Mouse (Mus musculus): ENCODE measurements around the gene Ralgps1. TPM values are rescaled to one million over a fixed set of nuclear protein-coding genes. Genes with fewer than 3 reads are reported as not detected.
"Not testable (repeated sequence)": the region's sequence is repeated elsewhere in the genome, so short reads cannot be mapped to it uniquely, and the experiment has no call there.

Gene Ralgps1
- polyA plus RNA-seq, 1 experiment, result 66.0 TPM

DNA sequence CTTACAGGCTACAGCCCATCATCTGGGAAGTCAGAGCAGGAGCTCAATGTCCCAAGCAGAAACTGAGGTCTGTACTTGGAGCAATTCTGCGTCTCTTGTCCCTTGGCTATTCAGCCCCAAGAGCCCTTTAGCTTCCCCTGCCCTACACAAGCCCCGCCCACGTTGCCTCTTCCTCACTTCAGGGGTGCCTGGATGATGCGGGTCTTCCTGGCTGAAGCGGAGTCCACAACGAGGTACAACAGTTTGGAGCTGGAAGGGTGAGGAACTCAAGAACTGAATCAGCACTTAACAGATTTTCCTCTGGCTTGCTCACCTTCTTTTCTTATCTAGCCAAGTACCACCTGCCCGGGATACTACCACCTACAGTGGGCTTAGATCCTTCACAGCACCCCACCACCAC lies 239.0 kb downstream of the Ralgps1 start:
- Histone ChIP-seq H3K27ac (ENCODE audit: insufficient read depth, low read length) (no peak overlapping the region), H3K4me1 (ENCODE audit: control insufficient read depth, insufficient read depth, low read length) (peaks cover 5% of the 10 kb centered on the region), H3K4me3 (ENCODE audit: insufficient read depth, low read length) (no peak overlapping the region)
- no peak for TF ChIP-seq POLR2A (IDR thresholded peaks at IDR 0.05; ENCODE audit: extremely low read depth, insufficient read depth, low read length)
- no peak for TF ChIP-seq CTCF (IDR thresholded peaks at IDR 0.05; ENCODE audit: extremely low read depth, insufficient read depth, low read length)

DNA sequence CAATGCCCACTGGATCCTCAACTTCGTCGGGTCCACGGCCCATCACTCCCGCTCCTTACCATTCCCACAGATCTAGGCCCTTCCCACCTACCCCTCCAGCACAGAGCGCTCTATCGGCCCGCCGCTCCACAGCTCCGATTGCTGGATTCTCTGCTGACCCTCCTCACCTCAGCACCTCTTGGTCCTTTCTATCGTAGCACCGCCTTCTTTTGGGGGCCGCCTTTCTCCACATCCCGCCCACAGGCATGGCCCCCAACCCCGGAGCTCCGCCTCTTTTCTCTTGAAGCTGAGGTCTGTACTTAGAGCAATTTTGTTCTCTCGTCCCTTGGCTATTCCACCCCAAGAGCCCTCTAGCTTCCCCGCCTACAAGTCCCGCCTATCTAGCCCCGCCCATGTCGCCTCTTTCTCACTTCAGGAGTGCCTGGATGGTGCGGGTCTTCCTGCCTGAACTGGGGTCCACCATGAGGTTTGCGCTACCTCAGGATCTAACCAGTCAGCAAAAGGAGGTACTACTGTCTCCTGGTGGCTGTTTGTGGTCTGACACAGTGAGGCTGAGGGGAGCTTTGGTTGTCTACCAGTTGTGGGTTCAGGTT lies 239.7 kb downstream of the Ralgps1 start, which contains the start of gene Garnl3:
Gene Garnl3, minus strand, starts transcription at position 155 of the 593 bp plus-strand sequence.
- TF ChIP-seq POLR2A (IDR thresholded peaks at IDR 0.05; ENCODE audit: extremely low read depth, insufficient read depth, low read length) (0 out of 2 replicates have a peak, but pooled peaks have one; percentile 10), CTCF (IDR thresholded peaks at IDR 0.05; ENCODE audit: extremely low read depth, insufficient read depth, low read length) (peak; percentile 66)
- H3K27ac ChIP-seq (ENCODE audit: insufficient read depth, low read length), result no peak within 1 kb of the TSS
- peaks cover 5% of the 10 kb centered on the region for H3K4me1 ChIP-seq (ENCODE audit: control insufficient read depth, insufficient read depth, low read length)
- H3K4me3 ChIP-seq (ENCODE audit: insufficient read depth, low read length), result peak within 1 kb of the TSS; percentile 45

DNA sequence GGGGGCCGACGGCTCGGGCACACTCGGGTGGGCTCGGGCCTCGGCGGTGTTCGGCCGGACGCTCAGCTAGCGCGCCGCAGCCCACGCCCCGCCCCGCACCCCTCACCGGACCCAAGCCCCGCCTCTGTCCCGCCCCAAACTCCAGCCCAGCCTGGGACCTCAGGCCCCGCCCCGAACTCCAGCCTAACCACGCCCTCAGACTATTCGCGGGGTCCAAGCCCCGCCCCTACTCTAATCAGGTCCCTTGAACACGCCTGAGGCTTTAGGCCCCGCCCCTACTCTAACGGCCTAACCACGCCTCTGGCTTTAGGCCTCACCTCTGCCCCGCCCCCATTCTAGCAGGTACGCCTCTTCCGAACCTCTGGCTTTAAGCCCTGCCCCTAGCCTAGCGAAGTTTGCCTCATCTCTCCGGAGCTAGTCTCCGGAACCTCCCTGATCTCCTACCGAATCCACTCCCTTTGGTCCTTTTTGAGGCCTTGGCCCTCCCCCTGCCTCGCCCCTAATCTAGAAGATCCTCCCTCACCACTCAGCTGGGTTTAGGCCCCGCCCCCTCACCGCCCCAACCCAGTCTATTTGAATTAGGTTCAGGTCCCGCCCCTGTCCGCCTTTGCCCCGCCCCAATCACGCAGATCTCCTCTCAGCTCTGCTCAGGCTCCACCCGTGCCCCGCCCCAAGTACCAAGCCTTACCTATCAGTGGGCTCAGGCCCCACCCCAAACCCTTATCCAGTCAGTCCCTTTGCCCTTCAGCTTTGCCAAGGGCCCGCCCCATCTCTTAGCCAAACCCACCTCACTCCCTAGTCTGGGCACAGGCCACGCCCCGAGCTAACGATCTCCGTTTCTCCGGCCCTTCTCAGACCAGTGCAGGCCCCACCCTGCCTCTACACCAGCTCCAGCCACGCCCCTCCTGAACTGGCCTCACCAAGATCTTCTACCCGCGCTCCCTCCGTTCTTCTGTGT lies 240.5 kb downstream of the Ralgps1 start:
- TF ChIP-seq POLR2A (IDR thresholded peaks at IDR 0.05; ENCODE audit: extremely low read depth, insufficient read depth, low read length) (peak; percentile 35; the same call in 1 of the 2 replicates), CTCF (IDR thresholded peaks at IDR 0.05; ENCODE audit: extremely low read depth, insufficient read depth, low read length) (no peak)
- Histone ChIP-seq H3K4me1 (ENCODE audit: control insufficient read depth, insufficient read depth, low read length) (peaks cover 5% of the 10 kb centered on the region), H3K27ac (ENCODE audit: insufficient read depth, low read length) (no peak overlapping the region), H3K4me3 (ENCODE audit: insufficient read depth, low read length) (peak overlapping the region; percentile 45)

DNA sequence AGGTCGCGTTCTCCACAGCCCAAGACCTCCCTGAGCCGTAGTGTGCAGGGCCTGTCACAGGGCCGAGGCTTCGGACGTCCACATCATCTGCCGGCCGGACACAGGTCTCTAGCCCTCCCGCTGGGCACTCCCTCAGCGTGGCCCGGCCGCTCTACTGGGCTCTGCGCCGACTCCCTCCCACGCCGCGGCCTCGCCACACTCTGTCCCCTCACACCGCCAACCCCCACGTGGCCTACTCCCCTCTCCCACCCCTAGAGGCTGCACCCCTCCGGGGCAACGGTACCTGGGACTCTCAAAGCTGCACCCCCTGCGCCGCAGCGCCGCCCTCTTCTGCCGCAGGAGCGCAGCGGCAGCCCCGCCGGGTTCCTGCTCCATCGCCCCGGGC lies 241.2 kb downstream of the Ralgps1 start:
- TF ChIP-seq POLR2A (IDR thresholded peaks at IDR 0.05; ENCODE audit: extremely low read depth, insufficient read depth, low read length) (no peak), CTCF (IDR thresholded peaks at IDR 0.05; ENCODE audit: extremely low read depth, insufficient read depth, low read length) (no peak)
- peak overlapping the region; percentile 45 for H3K4me3 ChIP-seq (ENCODE audit: insufficient read depth, low read length)
- H3K27ac ChIP-seq (ENCODE audit: insufficient read depth, low read length), result no peak overlapping the region
- H3K4me1 ChIP-seq (ENCODE audit: control insufficient read depth, insufficient read depth, low read length), result peaks cover 5% of the 10 kb centered on the region

DNA sequence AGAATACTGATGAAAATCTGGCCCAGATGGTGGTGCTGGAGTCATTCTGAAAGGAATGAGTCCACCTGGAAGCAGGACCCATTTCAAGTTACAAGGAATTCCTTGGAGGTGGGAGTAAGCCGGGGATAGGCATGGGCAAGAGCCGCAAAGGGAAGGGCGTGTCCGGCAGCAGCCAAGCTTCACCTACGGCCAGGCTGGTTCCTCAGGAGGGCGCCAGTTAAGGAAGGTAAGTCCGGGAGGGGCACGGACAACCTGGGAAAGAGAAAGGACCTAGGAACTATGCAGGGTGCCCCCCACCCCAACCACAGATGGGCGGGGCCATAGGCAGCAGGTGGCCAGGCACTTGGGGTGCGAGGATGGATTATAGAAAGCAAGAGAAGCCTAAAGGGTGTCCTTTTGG lies 241.6 kb downstream of the Ralgps1 start:
- H3K27ac ChIP-seq (ENCODE audit: insufficient read depth, low read length), result no peak overlapping the region
- peak overlapping the region; percentile 45 for H3K4me3 ChIP-seq (ENCODE audit: insufficient read depth, low read length)
- H3K4me1 ChIP-seq (ENCODE audit: control insufficient read depth, insufficient read depth, low read length), result peaks cover 5% of the 10 kb centered on the region
- no peak for TF ChIP-seq POLR2A (IDR thresholded peaks at IDR 0.05; ENCODE audit: extremely low read depth, insufficient read depth, low read length)
- TF ChIP-seq CTCF (IDR thresholded peaks at IDR 0.05; ENCODE audit: extremely low read depth, insufficient read depth, low read length), result no peak

DNA sequence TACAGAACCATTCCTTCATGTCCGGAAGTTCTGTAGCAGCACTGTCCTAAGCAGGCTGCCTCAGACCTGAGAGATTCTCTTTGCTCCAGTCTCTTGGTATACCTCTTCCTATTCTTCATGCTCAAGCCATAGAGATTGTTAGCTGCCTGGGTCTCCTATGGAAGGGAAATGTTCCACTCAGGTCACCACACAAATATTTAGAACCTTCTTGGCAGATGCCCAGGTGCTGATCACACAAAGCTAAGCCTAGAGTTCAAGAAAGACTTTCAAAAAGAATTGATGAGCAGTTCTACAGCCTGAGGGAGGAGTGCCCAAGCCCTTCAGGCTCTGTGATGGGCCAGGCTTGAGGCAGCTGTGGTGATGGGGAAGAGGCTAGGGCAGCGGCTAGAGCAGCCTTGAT lies 242.3 kb downstream of the Ralgps1 start:
- H3K4me1 ChIP-seq (ENCODE audit: control insufficient read depth, insufficient read depth, low read length), result peaks cover 5% of the 10 kb centered on the region
- TF ChIP-seq CTCF (IDR thresholded peaks at IDR 0.05; ENCODE audit: extremely low read depth, insufficient read depth, low read length) (no peak), POLR2A (IDR thresholded peaks at IDR 0.05; ENCODE audit: extremely low read depth, insufficient read depth, low read length) (no peak)
- peak overlapping the region; percentile 45 for H3K4me3 ChIP-seq (ENCODE audit: insufficient read depth, low read length)
- no peak overlapping the region for H3K27ac ChIP-seq (ENCODE audit: insufficient read depth, low read length)

DNA sequence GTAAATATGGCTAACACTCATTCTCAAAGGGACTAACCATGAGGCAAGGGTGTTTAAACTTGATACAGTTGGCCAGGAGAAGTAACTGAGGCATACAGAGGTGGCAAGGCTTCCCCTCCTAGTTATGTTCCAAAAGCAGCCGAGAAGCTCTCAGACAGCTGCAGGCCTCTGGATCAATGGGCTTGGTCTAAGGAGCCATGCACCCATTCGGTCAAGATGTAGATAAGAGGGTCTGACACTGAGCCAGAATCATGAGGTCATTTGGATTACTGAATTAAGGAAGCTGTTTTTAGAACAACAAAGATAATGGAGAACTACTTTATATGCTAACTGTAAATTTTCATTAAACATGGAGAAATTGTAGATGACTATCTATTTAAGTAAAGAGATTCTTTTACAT lies 244.0 kb downstream of the Ralgps1 start:
- peaks cover 5% of the 10 kb centered on the region for H3K4me1 ChIP-seq (ENCODE audit: control insufficient read depth, insufficient read depth, low read length)
- H3K27ac ChIP-seq (ENCODE audit: insufficient read depth, low read length), result no peak overlapping the region
- TF ChIP-seq CTCF (IDR thresholded peaks at IDR 0.05; ENCODE audit: extremely low read depth, insufficient read depth, low read length) (no peak), POLR2A (IDR thresholded peaks at IDR 0.05; ENCODE audit: extremely low read depth, insufficient read depth, low read length) (no peak)
- no peak overlapping the region for H3K4me3 ChIP-seq (ENCODE audit: insufficient read depth, low read length)

DNA sequence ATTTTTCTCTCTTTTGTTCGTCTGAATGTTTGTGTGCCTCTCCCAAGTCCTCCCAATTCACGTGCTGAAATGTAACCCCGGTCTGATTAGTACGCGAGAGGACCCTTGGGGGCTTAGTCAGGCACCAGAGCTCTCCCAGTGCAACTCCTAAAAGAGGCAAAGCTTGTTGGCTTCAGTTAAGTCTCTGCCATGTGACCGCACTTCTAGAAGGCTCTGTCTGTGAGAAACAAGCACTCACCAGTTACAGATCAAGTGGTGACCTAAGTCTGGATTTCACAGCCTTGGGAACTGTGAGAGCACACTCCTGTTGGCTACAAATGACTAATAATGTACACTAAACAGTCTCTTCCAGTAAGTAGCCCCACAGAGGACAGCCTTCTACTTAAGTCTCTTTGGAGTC lies 248.4 kb downstream of the Ralgps1 start:
- Histone ChIP-seq H3K4me3 (ENCODE audit: insufficient read depth, low read length) (no peak overlapping the region), H3K4me1 (ENCODE audit: control insufficient read depth, insufficient read depth, low read length) (peaks cover 2% of the 10 kb centered on the region; the same call in 1 of the 2 replicates), H3K27ac (ENCODE audit: insufficient read depth, low read length) (no peak overlapping the region)
- TF ChIP-seq CTCF (IDR thresholded peaks at IDR 0.05; ENCODE audit: extremely low read depth, insufficient read depth, low read length) (no peak), POLR2A (IDR thresholded peaks at IDR 0.05; ENCODE audit: extremely low read depth, insufficient read depth, low read length) (no peak)

DNA sequence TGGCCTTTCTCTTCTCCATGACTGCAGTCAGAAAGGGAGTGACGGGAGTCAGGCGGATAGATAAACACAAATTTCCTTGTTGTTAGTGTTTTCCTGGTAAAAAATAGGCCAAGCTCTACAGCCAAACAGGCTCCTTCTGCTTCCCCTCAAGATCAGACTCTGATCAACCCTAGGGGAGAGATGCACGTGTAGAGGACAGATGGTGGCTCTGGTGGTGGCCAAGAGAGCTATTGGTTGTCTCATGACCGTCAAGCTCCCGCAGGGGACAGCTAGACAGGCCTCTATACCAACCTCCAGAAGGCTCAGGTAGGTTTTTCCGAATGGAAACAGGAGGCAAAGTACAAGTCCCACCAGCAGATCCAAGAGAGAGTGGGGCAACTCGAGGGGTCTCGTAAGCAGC lies 270.8 kb downstream of the Ralgps1 start:
- no peak overlapping the region for H3K27ac ChIP-seq (ENCODE audit: insufficient read depth, low read length)
- no peak overlapping the region for H3K4me3 ChIP-seq (ENCODE audit: insufficient read depth, low read length)
- H3K4me1 ChIP-seq (ENCODE audit: control insufficient read depth, insufficient read depth, low read length), result no peaks in the 10 kb centered on the region
- TF ChIP-seq CTCF (IDR thresholded peaks at IDR 0.05; ENCODE audit: extremely low read depth, insufficient read depth, low read length) (no peak), POLR2A (IDR thresholded peaks at IDR 0.05; ENCODE audit: extremely low read depth, insufficient read depth, low read length) (no peak)

DNA sequence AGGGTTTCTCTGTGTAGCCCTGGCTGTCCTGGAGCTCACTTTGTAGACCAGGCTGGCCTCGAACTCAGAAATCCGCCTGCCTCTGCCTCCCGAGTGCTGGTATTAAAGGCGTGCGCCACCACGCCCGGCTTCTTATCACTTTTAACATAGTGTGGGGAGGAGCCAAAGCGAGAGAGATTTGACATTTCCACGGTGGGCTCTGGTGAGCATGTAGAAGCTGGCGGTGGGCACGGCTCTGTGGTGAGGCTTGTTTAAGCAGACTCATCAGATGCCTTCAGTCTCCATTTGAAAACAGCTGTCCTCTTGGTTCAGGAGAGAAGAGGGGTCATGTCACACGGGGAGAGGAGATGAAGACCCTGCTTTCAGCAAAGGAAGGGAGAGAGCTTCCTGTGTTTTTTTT lies 274.0 kb downstream of the Ralgps1 start:
- not testable (repeated sequence) for H3K4me1 ChIP-seq (ENCODE audit: control insufficient read depth, insufficient read depth, low read length); H3K27ac ChIP-seq (ENCODE audit: insufficient read depth, low read length); H3K4me3 ChIP-seq (ENCODE audit: insufficient read depth, low read length)
